Mouse (Mus musculus): ENCODE results near the gene Adamtsl3.
A peak's percentile ranks its signal among the peaks of the same experiment; 100 is the strongest.

Adamtsl3 gene

DNA sequence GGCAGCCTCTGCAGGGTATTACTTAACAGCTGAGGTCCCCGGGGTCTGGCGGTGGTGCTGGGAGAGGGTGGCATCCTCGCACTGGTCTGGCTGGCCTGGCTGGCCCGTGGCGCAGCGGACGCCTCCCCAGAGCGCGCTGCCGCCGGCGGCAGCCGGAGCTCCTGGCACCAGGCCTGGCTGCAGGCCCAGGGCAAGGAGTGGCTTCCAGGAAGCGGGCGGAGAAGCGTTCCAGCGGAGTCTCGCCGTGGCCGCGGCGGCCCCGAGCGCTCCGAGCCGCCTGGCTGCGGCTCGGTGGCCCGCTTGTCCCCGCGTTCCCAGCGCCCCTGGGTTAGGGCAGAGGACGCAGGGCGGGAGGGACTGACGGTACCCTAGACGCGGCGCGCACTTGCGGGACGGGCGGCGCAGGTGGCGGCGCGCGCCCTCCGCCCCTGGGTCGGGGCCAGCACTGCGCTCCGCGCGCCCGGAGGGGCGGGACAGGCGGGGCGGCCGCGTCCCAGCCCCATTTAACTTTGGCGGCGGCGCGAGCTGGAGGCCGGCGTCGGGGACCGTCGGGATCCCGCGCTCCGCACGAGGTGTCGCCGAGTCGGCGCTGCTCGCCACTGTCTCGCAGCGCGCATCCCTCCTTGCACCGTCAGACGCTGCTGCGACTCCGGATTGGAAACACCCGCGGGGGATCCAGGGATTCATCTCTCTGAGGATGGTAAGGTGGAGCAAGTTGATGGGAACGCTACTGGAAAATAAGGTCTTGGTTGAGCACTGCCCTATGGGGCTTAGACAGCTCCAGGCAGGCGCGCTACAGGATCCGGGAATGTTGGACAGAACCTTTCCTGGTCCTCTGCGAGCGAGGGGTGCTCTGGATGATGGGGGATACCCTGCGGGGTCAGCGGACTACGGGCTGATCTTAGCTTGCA is at the start of gene Adamtsl3:
Gene Adamtsl3 (plus strand): TSS at position 484 of the 911 bp plus-strand sequence.
- DNase-seq: peak; percentile 82 to 89

DNA sequence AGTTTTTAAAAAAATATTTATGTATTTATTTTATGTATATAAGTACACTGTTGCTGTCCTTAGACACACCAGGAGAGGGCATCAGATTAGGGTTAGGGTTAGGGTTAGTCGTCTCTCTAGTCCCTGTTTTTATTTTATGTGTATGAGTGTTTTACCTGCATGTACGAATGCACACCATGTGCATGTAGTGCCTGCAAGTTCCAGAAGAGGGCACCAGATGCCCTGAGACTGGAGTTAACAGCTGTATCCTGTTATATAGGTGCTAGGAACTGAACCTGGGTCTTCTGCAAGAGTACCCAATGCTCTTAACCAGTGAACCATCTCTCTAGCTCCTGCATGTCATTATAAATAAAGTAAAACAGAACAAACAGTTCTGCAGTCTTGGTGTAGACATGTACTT is 48.3 kb upstream of the Adamtsl3 start:
- DNase-seq: no peak

DNA sequence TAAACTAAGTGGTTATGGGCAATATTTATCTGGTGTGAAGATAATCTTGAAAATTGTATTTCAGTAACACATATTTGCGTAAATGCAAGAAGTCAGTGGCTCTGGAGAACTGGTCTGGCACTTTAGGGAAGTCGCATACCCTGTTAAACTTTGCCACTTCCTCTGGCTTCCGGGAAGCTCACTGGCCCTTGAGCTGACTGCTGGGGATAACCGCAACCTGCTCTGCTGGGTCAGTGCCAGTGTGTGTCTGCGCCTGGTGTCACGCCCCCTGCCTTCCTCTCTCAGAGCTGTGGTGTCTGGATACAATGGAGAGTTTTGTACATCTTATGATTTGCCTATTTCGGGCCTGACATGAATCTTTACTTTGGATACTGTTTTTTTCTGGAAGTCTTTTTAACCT is 42.1 kb upstream of the Adamtsl3 start:
- peak; percentile 86 to 91 for DNase-seq

DNA sequence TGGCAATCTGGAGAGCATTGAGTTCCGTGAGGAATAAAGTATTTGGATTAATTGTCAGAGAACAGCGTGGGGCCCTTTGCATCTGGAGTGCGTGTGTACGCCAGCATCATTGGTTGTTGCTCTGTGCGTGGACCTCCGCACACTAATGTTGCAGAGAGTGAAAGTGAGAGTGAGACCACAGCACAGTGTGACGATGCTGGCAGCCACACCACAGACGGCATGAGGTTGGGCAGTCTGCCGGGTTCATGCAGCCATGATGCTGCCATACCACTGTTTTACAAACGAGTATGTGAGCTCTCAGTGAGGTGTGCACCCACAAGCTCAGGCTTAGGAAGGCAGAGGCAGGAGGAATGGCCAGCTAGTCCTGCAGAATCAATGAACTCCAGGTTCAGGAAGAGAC is 41.4 kb upstream of the Adamtsl3 start:
- peak; percentile 76 to 83 for DNase-seq

DNA sequence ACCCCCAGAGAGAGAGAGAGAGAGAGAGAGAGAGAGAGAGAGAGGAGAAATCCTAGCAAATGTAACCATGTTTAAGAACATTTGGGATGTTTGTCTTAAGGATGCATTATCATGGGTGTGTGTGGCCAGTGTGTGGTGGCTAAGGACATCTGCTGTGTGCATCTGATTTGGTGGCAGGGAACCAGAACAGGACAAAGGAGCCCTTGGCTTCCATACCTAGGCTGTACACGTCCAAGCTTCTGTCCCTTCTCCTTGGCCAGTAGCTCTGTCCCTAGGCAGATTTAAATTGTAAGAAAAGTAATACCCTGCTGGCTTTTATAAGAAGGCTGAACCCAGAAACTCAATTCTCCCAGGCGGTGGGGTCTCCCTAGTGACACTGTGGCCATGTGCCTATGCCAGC is 40.9 kb upstream of the Adamtsl3 start:
- peak; percentile 59 to 69 for DNase-seq

- DNase-seq: no peak
These were observed 27.1 kb upstream of the Adamtsl3 start for GRCm38 (mm10) chr7:82308398-82308797.

DNA sequence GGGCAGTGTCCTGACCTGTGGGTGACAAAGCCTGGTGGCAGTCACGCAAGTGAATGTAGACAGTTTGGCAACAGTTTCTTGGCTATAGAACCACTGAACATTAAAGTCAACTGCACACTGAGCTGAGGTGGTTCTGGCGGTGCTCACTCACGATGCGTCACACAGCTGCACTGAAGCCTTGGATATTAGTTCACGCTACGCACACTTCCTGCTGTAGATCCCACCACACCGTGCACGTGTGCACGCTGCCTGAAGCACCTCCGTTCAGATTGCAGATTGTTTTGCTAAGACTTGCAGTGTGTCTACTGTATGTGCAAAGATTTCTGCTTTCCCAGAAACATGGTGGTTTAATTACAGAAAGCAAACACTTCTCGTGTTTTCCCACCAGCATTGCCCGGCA is 17.0 kb upstream of the Adamtsl3 start:
- no peak for DNase-seq

GRCm38 (mm10) chr7:82326616-82327015 is 8.9 kb upstream of the Adamtsl3 start:
- peak; percentile 36 to 57 for DNase-seq

- DNase-seq: peak; percentile 60 to 70
These were observed 8.3 kb upstream of the Adamtsl3 start for GRCm38 (mm10) chr7:82327201-82327600.

- peak; percentile 39 to 54 for DNase-seq
These were observed 7.6 kb upstream of the Adamtsl3 start for GRCm38 (mm10) chr7:82327881-82328280.

GRCm38 (mm10) chr7:82329831-82330230 is 5.7 kb upstream of the Adamtsl3 start:
- DNase-seq: no peak

GRCm38 (mm10) chr7:82330860-82331259 is 4.6 kb upstream of the Adamtsl3 start:
- no peak for DNase-seq

DNA sequence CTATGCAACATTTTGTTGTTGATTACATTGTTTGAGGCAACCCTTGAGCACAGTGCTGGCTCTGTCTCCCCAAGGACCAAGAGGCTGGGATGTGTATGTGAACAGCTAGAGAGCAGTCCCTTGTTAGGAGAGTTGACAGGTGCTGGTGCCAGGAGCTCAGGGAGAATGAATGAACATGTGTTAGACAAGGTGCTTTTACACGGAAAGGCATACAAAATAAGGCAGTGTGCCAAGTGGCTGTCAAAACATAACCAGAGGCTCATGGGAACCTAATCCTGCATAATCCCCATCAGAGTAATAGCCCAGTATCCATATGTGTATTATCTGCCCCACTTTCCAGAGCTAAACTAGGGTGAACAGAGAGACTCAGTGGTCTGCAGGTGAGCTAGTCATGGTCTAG is 1.5 kb upstream of the Adamtsl3 start:
- DNase-seq: peak; percentile 36

DNA sequence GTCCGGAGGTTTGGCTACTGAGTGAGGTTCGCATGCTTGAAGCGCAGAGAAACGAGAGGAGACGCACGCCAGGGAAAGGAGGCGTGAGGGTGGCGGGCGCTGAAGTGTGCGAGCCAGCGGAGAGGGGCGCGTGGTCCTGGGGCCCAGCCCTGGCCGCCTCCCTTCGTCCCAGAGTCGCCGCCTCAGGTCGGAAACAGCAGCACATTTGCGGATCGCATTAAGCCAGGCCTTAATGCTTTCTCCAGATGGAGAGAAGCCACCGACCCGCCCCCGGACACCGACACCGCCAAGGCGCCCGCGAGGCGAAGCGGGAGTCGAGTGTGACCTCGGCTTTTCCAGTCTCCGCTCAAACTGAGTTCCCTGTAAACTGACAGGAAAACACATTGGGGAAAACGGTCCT is 638 bp downstream of the Adamtsl3 start:
- peak; percentile 73 to 81 for DNase-seq

- DNase-seq: no peak
These were observed 2.6 kb downstream of the Adamtsl3 start for GRCm38 (mm10) chr7:82338121-82338520.

- peak in 1 of 2 experiments; percentile 21 for DNase-seq
These were observed 3.0 kb downstream of the Adamtsl3 start for GRCm38 (mm10) chr7:82338532-82338931.

DNA sequence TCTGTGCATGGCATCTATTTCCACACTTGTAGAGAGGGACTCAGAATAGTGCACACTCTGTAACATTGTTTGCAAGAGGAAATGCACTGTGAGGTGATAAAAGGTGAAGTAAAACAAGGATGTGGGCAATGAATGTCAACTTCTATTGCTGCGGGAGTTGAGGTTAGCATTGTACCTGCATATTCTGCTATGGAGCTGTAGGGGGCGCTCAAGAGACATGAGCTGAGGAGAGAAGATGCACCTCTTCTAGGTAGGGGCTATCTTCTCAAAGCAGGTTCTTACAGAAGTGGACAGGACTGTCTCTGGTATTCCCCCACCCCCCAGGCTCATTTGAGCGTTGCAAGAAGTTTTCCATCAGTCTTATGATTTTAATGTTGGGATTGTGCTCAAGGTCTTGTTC is 3.7 kb downstream of the Adamtsl3 start:
- peak; percentile 53 to 59 for DNase-seq

DNA sequence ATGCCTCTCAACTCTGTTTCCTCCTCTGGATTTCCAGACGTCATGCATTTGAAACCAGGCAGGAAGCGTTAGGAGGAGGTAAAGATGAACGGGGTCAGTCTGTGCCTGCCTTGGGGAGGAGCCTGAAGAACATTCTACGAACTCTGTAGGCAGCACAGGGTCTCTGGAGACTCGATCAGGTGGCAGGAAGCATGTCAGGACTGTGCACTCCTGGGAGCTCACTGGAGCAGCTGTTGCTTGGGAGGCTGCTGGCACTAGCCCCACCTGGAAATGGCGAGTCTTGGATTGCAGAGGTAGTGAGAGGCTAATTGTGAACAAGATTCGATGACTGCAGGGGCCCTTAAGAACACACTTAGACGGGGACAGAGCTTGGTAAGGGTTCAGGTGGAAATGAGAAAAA is 6.0 kb downstream of the Adamtsl3 start:
- DNase-seq: no peak

- no peak for DNase-seq
These were observed 11.2 kb downstream of the Adamtsl3 start for GRCm38 (mm10) chr7:82346706-82347105.

DNA sequence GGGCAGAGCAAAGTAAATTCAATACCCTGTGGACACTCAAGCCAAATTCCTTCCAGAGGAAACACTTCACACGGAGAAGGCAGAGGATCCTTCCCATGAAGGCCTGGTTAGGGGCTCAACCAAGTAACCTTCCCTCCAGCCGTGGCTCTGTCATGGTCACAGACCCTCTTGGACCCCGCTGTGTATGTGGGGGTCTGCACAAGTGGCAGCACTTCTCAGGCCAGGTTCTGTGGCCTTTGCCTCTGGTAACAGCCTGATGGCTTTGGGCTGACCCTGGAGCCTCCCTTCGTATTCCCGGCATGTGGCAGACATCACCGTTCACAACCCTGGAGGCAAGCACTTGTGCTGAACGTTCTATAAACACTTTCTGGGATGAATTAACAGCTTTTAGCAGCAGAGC is 14.3 kb downstream of the Adamtsl3 start:
- DNase-seq: no peak

DNA sequence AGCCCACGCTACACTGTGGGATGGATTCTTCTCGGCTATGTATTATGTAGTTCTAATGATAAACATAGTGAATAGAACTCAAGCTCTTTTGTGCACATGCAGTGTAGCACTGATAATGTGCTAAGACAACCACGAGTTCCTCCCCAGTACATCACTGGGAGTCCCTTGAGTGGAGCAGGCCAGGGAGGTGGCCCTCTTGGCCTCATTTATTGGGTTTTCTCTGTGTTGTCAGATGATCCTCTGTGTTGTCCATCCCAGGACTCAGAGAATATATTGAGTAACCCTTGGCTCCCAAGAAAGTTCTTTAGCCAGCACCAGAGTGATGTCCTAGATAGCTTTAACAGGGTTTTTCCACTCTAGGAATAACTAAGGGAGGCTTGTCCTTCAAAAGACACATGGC is 14.9 kb downstream of the Adamtsl3 start:
- DNase-seq: no peak

DNA sequence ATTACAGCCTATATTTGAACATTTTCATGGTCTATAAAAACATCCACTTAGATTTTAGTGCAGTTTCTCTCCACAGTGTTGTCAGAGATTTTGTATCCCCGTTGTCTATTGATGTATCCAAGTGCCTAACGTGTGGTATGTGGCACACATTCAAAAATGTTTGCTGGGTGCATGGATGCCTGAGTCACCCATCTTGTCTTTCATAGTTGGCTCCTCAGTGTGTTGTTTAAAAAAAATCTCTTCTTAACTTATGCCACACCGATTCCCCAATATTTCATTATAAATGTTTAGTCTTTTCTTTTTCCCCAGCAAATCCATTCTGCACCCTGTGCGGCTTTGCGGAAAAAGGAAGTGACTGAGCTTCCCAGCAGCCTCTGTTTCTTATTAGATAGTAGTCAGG is 23.7 kb downstream of the Adamtsl3 start:
- DNase-seq: no peak

DNA sequence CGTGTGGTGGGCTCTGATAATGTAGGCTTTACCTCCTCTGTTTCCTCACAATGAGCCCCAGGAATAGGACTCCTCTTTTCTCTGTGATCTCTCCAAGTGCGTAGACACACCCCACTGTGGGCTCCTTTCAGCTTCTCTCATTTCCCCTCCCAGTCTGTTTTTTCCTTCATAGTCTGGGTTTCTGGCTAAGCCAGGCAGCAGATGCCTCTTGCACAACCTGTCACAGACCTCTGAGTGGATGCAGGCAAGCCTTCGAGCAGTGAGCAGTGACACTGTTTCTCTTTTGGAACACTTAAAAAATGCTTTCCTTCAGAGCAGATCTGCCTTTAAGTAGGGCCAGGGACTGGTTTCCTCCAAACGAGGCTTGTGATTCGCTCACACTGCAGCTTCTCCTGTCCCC is 24.2 kb downstream of the Adamtsl3 start:
- no peak for DNase-seq

DNA sequence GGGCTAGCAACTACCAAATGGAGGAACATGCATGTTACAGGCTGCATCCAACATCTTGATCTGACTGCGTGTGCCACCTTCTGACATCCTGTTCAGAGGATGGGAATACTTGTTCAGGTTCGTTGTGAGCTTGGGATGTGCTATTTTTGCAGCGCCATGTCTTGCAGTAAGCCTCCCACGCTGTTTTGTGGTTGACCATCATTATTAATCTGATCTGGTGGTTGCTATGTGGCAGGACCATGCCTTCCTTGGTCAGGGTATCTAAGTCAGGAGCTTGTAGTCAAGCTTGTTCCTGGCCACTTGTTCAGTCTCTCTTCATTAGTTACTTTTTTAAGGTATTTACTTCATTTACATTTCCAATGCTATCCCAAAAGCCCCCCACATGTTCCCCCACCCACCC is 24.7 kb downstream of the Adamtsl3 start:
- DNase-seq: no peak

- DNase-seq: no peak
These were observed 25.6 kb downstream of the Adamtsl3 start for GRCm38 (mm10) chr7:82361127-82361526.

Data from cerebellum, postnatal 10 days (tissue).